Mouse (Mus musculus) kidney, embryonic 14.5 days (tissue): ENCODE measurements around the gene Paics. TPM values are rescaled to one million over a fixed set of nuclear protein-coding genes. Genes with fewer than 3 reads are reported as not detected.
"Not testable (repeated sequence)": the region's sequence is repeated elsewhere in the genome, so short reads cannot be mapped to it uniquely, and the experiment has no call there.

Experiments used
- ATAC-seq: fragments of 200-750 bp; cut with Nextera tagmentation; 2 replicates; pipeline ENCODE4 v1.8.0; 2017; ENCODE audit warnings: moderate number of reproducible peaks, mild to moderate bottlenecking, moderate TSS enrichment, moderate library complexity; ENCODE audit not compliant: low FRiP score, low TSS enrichment
- H3K27ac ChIP-seq: fragments of 300-500 bp; sonication (generic); 2 replicates; pipeline ENCODE4 v1.5.1; 2014; ENCODE audit warnings: low read depth, mild to moderate bottlenecking, low read length, moderate library complexity, mixed read lengths
- H3K27me3 ChIP-seq: fragments of 300-500 bp; sonication (generic); 2 replicates; pipeline ENCODE4 v1.6.1; 2014; ENCODE audit warnings: mild to moderate bottlenecking, low read length; ENCODE audit not compliant: control insufficient read depth, insufficient read depth
- H3K36me3 ChIP-seq: fragments of 300-500 bp; sonication (generic); 2 replicates; pipeline ENCODE4 v1.6.1; 2014; ENCODE audit warnings: low read length, mixed read lengths; ENCODE audit not compliant: control insufficient read depth, insufficient read depth
- H3K4me1 ChIP-seq: fragments of 300-500 bp; sonication (generic); 2 replicates; pipeline ENCODE4 v1.6.1; 2014; ENCODE audit warnings: low read length, mixed read lengths; ENCODE audit not compliant: control insufficient read depth, insufficient read depth
- H3K4me2 ChIP-seq: fragments of 300-500 bp; sonication (generic); replicated peaks from 2 replicates; pipeline ENCODE4 v1.6.1; 2014; ENCODE audit warnings: low read depth, mild to moderate bottlenecking, low read length
- H3K4me3 ChIP-seq: fragments of 300-500 bp; sonication (generic); 2 replicates; pipeline ENCODE4 v1.5.1; 2014; ENCODE audit warnings: mild to moderate bottlenecking, low read length
- H3K9ac ChIP-seq: fragments of 300-500 bp; sonication (generic); 2 replicates; pipeline ENCODE4 v1.6.1; 2014; ENCODE audit warnings: low read depth, mild to moderate bottlenecking, low read length, moderate library complexity
- H3K9me3 ChIP-seq: fragments of 300-500 bp; sonication (generic); 2 replicates; pipeline ENCODE4 v1.6.1; 2016; ENCODE audit warnings: low read length; ENCODE audit not compliant: control insufficient read depth
- WGBS: fragments of 180-500 bp; shearing (Covaris S2); extraction: QIAGEN DNeasy Blood & Tissue Kit; methylation state at CpG from one replicate; pipeline ENCODE4 v1.1.7; 2014; 5-methylcytosine and 5-hydroxymethylcytosine counted together
- polyA plus RNA-seq: library from polyadenylated mRNA; unstranded; fragments of >200 nt; fragmentation: Nextera tagmentation; extraction: Ambion mirVana; gene quantifications from 2 replicates; pipeline ENCODE4 v1.2.1, GENCODE M21; 2014

The Paics gene
- polyA plus RNA-seq, 1 experiment from 2014 or later: 349 TPM

DNA sequence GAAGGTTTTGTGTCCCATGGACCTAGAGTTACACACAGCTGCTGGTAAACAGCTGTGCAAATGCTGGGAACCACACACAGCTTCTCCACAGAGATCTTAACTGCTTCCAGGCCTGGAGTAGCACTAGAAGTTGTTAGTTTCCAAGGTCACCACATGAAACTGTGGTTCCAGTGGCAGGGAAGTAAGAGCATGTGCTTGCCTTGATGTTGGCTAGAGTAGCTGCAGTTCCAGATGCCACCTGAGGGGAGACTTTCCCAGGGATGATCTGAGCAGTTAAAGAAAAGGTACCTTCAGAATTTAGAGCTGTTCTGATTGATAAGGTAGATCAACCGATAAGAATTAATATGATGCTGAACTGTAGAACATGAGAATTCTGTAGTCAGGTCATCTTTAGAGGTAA lies 6.8 kb downstream of the Paics start:
- ATAC-seq: peak; percentile 32; the same call in 1 of the 2 replicates
- Histone ChIP-seq H3K36me3 (peaks cover 70% of the 10 kb centered on the region), H3K9me3 (no peaks in the 10 kb centered on the region), H3K27ac (no peak overlapping the region), H3K4me1 (peaks cover 4% of the 10 kb centered on the region; the same call in 1 of the 2 replicates), H3K9ac (no peak overlapping the region), H3K27me3 (no peaks in the 10 kb centered on the region), H3K4me2 (no peak overlapping the region), H3K4me3 (no peak overlapping the region)
- WGBS: 100% methylated on average over 1 of the region's 1 CpGs

DNA sequence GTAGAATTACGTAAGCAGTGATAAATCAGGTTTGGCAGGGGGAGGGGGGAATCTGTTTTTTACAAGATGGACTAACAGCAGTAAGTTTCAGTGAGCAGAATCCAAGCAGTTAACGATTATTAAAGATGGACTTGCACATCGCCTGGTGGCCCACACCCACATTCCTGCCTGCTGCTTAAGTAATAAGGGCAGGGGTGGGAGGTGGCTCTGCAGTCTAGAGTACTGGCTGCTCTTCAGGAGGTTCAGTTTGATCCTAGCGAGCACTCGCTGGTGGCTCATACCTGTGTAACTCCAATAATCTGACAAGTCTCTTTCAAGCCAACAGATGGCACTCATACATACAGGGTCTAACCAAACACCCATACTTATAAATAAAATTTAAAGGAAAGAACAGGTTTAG lies 8.5 kb downstream of the Paics start:
- H3K4me1 ChIP-seq: no peaks in the 10 kb centered on the region
- WGBS: 85% methylated on average over 5 of the region's 5 CpGs
- H3K36me3 ChIP-seq: peaks cover 82% of the 10 kb centered on the region
- H3K4me2 ChIP-seq: no peak overlapping the region
- no peak overlapping the region for H3K4me3 ChIP-seq
- ATAC-seq: no peak
- no peak overlapping the region for H3K9ac ChIP-seq
- H3K9me3 ChIP-seq: no peaks in the 10 kb centered on the region
- H3K27me3 ChIP-seq: no peaks in the 10 kb centered on the region
- H3K27ac ChIP-seq: no peak overlapping the region

DNA sequence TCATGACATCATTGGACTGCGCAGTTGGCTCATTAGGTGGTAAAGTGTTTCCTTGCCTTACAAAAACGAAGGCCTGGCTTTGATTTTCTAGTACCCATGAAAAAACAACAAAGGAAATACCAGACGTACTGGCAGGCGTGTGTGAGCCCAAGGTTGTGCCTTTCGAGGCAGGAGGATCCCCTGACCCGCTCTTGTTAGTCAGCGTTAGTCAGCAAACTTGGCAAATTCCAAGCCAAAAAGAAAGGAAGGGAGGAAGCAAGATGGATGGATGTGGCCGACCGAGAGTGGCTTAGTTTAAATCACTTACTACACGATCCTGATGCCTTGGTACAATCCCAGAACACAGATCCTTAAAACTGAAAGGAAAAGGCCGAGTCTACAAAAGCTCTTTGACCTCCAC lies 11.4 kb downstream of the Paics start:
- ATAC-seq: no peak
- no peaks in the 10 kb centered on the region for H3K9me3 ChIP-seq
- 77% methylated on average over 11 of the region's 11 CpGs for WGBS
- H3K4me1 ChIP-seq: no peaks in the 10 kb centered on the region
- H3K4me2 ChIP-seq: no peak overlapping the region
- H3K27me3 ChIP-seq: no peaks in the 10 kb centered on the region
- no peak overlapping the region for H3K4me3 ChIP-seq
- no peak overlapping the region for H3K9ac ChIP-seq
- H3K27ac ChIP-seq: no peak overlapping the region
- peaks cover 84% of the 10 kb centered on the region for H3K36me3 ChIP-seq

DNA sequence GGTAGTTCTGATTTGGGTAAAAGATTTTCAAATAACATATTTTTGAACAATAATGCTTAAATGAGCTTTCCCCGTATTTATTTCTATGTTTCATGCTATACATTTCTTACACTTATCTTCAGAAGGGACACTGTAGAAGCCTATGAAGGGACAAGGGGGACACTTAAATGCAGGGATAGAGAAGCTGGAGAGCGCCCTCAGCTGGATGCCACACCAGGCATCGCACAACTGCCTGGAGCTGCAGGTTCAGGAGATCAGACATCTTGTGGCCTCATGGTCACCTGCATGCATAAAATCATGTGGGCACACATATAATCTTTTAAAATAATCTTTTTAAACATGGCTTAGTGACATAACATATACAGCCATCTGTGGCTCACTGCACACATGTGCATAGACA lies 13.5 kb downstream of the Paics start:
- no peak overlapping the region for H3K4me3 ChIP-seq
- no peaks in the 10 kb centered on the region for H3K9me3 ChIP-seq
- H3K27me3 ChIP-seq: no peaks in the 10 kb centered on the region
- no peak overlapping the region for H3K4me2 ChIP-seq
- no peak for ATAC-seq
- H3K27ac ChIP-seq: no peak overlapping the region
- 92% methylated on average over 3 of the region's 3 CpGs for WGBS
- no peaks in the 10 kb centered on the region for H3K4me1 ChIP-seq
- no peak overlapping the region for H3K9ac ChIP-seq
- peaks cover 84% of the 10 kb centered on the region for H3K36me3 ChIP-seq

DNA sequence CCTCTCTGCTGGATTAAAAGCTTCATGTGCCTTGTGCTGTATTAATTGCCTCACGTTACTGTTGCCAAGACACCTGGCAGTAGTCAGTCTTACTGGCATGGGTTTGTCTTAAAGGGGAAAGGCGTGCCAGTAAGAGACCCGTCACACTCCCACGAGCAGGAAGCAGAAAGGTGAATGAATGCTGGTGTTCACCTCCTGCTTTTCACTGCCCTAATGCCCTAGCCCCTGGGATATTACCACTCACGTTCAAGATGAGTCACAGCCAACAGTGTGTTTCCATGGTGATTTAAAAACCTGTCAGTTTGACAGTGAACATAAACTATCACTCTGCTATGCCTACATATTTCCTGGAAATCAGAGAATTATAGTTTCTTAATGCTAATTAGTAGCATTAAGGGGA lies 18.1 kb downstream of the Paics start:
- Histone ChIP-seq H3K4me1 (peaks cover 8% of the 10 kb centered on the region; the same call in 1 of the 2 replicates), H3K27me3 (no peaks in the 10 kb centered on the region), H3K36me3 (peaks cover 52% of the 10 kb centered on the region), H3K9ac (no peak overlapping the region), H3K9me3 (no peaks in the 10 kb centered on the region), H3K4me3 (no peak overlapping the region), H3K4me2 (no peak overlapping the region), H3K27ac (no peak overlapping the region)
- 70% methylated on average over 5 of the region's 5 CpGs for WGBS
- ATAC-seq: no peak

DNA sequence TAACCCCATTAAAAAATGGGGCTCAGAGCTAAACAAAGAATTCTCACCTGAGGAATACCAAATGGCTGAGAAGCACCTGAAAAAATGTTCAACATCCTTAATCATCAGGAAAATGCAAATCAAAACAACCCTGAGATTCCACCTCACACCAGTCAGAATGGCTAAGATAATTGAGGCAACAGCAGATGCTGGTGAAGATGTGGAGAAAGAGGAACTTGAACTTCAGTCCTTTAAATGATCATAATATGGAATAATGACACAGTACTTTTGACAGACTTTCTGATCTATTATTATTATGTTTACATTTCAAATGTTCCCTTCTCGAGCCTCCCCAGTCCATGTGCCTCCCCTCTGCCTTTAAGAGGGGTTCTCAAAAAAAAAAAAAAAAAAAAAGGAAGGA lies 20.0 kb downstream of the Paics start:
- peaks cover 13% of the 10 kb centered on the region; the same call in 1 of the 2 replicates for H3K4me1 ChIP-seq
- H3K9ac ChIP-seq, H3K27me3 ChIP-seq, H3K9me3 ChIP-seq, H3K27ac ChIP-seq, H3K4me3 ChIP-seq, ATAC-seq, H3K4me2 ChIP-seq: not testable (repeated sequence)
- H3K36me3 ChIP-seq: peaks cover 35% of the 10 kb centered on the region
- WGBS: 88% methylated on average over 1 of the region's 1 CpGs

DNA sequence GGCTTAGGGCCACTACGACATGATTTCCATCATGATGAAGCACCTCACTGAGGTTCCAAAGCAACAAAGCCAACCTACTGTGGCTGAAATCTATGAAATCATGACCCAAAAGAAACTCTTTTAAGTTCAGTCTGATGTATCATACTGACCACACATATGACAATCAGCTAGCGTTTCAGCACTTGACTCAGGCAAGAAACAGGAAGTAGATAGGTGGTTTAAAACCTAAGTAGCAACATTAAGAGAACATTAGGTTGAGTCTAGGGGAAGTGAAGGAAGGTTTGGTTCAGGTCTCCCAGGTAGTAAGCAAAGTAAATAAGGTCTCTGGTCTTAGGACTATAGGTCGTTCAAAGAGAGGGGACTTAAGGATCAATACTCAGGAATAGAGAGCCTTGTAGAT lies 22.4 kb downstream of the Paics start:
- Histone ChIP-seq H3K36me3 (peaks cover 21% of the 10 kb centered on the region), H3K27ac (no peak overlapping the region), H3K4me1 (peaks cover 13% of the 10 kb centered on the region; the same call in 1 of the 2 replicates), H3K4me3 (peak overlapping the region; percentile 90), H3K9me3 (no peaks in the 10 kb centered on the region), H3K4me2 (peak overlapping the region; percentile 90), H3K27me3 (no peaks in the 10 kb centered on the region), H3K9ac (no peak overlapping the region)
- WGBS: 68% methylated on average over 3 of the region's 3 CpGs
- no peak for ATAC-seq

DNA sequence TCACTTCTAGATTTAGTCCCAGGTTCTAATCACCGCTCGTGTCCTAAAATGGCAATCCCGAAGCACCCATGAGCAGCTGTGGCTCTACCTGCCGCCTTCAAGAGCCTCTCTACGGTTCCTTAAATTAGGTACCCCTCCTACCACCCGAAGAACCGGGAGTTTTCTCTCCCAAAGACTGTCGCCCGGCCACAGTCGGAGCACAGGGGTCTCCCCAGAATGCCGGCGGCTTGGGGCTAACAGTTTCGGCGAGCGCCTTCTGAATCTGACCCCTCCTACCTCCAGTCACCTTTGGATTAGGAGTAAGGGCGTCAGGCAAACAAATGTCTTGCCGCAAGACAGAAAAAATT lies 23.1 kb downstream of the Paics start:
- ATAC-seq: peak; percentile 22; the same call in 1 of the 2 replicates
- Histone ChIP-seq H3K4me3 (peak overlapping the region; percentile 90), H3K4me2 (peak overlapping the region; percentile 90), H3K27me3 (no peaks in the 10 kb centered on the region), H3K4me1 (peaks cover 13% of the 10 kb centered on the region; the same call in 1 of the 2 replicates), H3K9me3 (no peaks in the 10 kb centered on the region), H3K27ac (no peak overlapping the region; the same call in 1 of the 2 replicates), H3K36me3 (peaks cover 19% of the 10 kb centered on the region), H3K9ac (peak overlapping the region; percentile 87)
- 5% methylated on average over 17 of the region's 17 CpGs for WGBS

DNA sequence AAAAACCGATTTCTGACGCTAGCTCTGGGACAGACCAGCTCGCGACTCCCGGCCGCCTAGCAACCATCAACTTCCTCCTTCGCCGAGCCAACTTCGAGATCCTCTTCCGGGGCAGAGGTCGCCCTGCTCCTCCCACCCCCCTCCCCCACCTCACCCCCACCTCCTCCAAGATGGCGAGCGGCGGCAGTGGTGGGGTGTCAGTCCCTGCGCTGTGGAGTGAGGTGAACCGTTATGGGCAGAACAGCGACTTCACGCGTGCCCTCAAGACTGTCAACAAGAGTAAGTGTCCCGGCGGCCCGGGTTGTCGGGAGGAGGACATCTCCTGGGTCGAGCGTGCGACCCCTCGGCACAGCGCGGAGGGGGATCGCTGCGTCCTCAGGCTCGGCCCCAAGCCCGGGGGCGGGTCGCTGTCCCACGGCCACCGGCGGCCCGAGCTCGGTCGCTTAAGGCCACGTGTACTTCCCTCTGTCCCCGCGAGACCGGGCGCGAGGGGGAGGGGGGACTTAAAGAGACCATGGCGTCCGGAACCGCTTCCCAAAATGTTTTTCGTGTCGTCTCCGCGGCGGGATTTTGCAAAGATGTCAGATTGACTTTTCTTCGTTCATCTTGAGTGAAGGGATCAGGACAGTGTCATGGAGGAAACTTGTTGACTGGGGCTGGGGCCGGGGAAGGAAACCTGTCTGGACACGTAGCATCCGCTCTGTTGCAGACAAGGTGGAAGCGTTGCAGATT lies 23.6 kb downstream of the Paics start, which contains the start of gene Srp72:
Srp72 (plus strand) TSS at position 130 of the 732 bp plus-strand sequence.
- H3K36me3 ChIP-seq: peaks cover 19% of the 10 kb centered on the region

More for the DNA sequence above, 23.6 kb downstream of the Paics start, which contains the start of gene Srp72:
- Histone ChIP-seq H3K9ac (peak within 1 kb of the TSS; percentile 87), H3K4me1 (peaks cover 13% of the 10 kb centered on the region; the same call in 1 of the 2 replicates), H3K4me2 (peak within 1 kb of the TSS; percentile 90), H3K9me3 (no peaks in the 10 kb centered on the region), H3K27ac (peak within 1 kb of the TSS; percentile 80), H3K27me3 (no peaks in the 10 kb centered on the region), H3K4me3 (peak within 1 kb of the TSS; percentile 90)
- under 1% methylated on average over 57 of the region's 60 CpGs for WGBS
- peak; percentile 95 for ATAC-seq
